Mouse (Mus musculus): ENCODE data around the gene Tacc2. TPM values are rescaled to one million over a fixed set of nuclear protein-coding genes. Genes with fewer than 3 reads are reported as not detected.

Gene Tacc2
- polyA plus RNA-seq, 1 experiment from 2014 or later = 27.5 TPM

DNA sequence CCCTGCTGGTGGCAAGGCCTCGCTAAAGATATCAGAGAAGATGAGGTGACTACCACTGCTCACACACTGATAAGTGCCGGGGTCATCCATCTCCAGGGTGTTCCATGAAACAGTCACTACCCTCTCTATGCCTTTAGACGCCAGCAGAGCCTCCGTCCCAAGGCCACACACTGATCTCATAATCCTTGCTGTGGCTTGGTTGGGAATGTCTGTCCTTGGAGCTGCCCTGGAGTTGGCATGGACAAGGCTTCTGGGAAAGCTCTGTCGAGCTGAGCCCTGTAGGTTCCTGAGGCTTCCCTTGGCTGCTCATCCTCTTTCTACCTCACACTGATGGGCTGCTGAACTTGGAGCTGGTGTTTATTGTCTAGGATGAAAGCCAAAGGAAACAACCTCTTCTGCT, 209.5 kb downstream of the Tacc2 start:
- Histone ChIP-seq H3K4me3 (replicated peaks; ENCODE audit: low read depth, low read length) (no peak overlapping the region), H3K27me3 (ENCODE audit: insufficient read depth, low read length) (no peaks in the 10 kb centered on the region), H3K4me2 (ENCODE audit: low read length) (no peak overlapping the region), H3K4me1 (replicated peaks; ENCODE audit: insufficient read depth, low read length) (peaks cover 6% of the 10 kb centered on the region; the same call in 1 of the 2 replicates), H3K27ac (no peak overlapping the region), H3K9me3 (replicated peaks; ENCODE audit: low read length) (no peaks in the 10 kb centered on the region), H3K9ac (ENCODE audit: low read depth, low read length) (no peak overlapping the region), H3K36me3 (ENCODE audit: insufficient read depth, low read length) (no peaks in the 10 kb centered on the region)
- no peak for TF ChIP-seq CTCF (IDR thresholded peaks at IDR 0.05; ENCODE audit: low read depth)
- ATAC-seq (replicated peaks; ENCODE audit: low FRiP score, low read depth) (no peak), DNase-seq (ENCODE audit: low spot score) (no peak)
- 76% methylated on average over 5 of the region's 5 CpGs for WGBS

DNA sequence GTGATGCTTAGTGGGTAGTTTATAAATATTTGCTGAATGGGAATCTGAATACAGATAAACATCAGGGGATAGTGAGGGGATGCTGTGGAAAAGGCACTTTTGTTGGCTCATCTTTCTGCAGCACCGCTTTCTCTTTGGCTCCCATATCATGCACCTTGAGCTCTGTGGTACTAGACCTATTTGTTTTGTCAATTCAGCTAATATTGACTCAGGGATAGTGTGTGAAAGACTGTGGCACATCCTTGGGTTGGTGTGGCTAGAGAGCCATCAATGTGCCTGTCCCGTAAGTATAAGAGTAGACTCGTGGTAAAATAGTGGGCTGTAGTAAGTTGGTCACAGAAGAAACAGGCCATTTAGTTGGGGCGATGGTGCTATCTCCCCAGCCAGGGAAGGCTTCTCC, 210.3 kb downstream of the Tacc2 start:
- no peak overlapping the region for H3K4me3 ChIP-seq (replicated peaks; ENCODE audit: low read depth, low read length)
- no peak overlapping the region for H3K27ac ChIP-seq
- peaks cover 6% of the 10 kb centered on the region; the same call in 1 of the 2 replicates for H3K4me1 ChIP-seq (replicated peaks; ENCODE audit: insufficient read depth, low read length)
- H3K27me3 ChIP-seq (ENCODE audit: insufficient read depth, low read length) = no peaks in the 10 kb centered on the region
- no peaks in the 10 kb centered on the region for H3K9me3 ChIP-seq (replicated peaks; ENCODE audit: low read length)
- H3K9ac ChIP-seq (ENCODE audit: low read depth, low read length) = no peak overlapping the region
- no peak overlapping the region for H3K4me2 ChIP-seq (ENCODE audit: low read length)
- no peaks in the 10 kb centered on the region for H3K36me3 ChIP-seq (ENCODE audit: insufficient read depth, low read length)
- 91% methylated on average over 4 of the region's 4 CpGs for WGBS
- ATAC-seq (replicated peaks; ENCODE audit: low FRiP score, low read depth) = no peak
- TF ChIP-seq CTCF (IDR thresholded peaks at IDR 0.05; ENCODE audit: low read depth) = no peak
- no peak for DNase-seq (ENCODE audit: low spot score)

DNA sequence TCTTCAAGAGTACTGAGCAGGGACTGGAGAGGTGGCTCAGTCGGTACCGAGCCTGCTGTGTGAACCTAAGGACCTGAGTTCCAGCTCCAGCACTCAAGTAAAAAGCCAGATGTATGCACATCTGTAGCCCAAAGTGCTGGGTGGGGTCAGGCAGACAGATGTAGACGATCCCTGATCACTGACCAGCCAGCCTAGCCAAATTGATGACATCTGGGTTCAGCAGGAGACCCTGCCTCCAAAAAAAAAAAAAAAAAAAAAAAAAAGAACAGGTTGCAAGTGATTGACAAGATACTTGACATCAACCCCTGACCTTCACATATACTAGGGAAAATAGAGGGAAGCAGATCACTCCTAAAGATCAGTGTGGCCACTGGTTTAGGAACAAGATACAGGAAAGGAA, 211.7 kb downstream of the Tacc2 start:
- H3K4me3 ChIP-seq (replicated peaks; ENCODE audit: low read depth, low read length) = no peak overlapping the region
- H3K9ac ChIP-seq (ENCODE audit: low read depth, low read length) = no peak overlapping the region
- WGBS = 89% methylated on average over 3 of the region's 3 CpGs
- no peaks in the 10 kb centered on the region for H3K27me3 ChIP-seq (ENCODE audit: insufficient read depth, low read length)
- no peak overlapping the region for H3K27ac ChIP-seq
- ATAC-seq (replicated peaks; ENCODE audit: low FRiP score, low read depth) = no peak
- H3K4me2 ChIP-seq (ENCODE audit: low read length) = no peak overlapping the region
- TF ChIP-seq CTCF (IDR thresholded peaks at IDR 0.05; ENCODE audit: low read depth) = no peak
- H3K9me3 ChIP-seq (replicated peaks; ENCODE audit: low read length) = no peaks in the 10 kb centered on the region
- H3K4me1 ChIP-seq (replicated peaks; ENCODE audit: insufficient read depth, low read length) = peaks cover 6% of the 10 kb centered on the region; the same call in 1 of the 2 replicates
- DNase-seq (ENCODE audit: low spot score) = no peak
- no peaks in the 10 kb centered on the region for H3K36me3 ChIP-seq (ENCODE audit: insufficient read depth, low read length)

DNA sequence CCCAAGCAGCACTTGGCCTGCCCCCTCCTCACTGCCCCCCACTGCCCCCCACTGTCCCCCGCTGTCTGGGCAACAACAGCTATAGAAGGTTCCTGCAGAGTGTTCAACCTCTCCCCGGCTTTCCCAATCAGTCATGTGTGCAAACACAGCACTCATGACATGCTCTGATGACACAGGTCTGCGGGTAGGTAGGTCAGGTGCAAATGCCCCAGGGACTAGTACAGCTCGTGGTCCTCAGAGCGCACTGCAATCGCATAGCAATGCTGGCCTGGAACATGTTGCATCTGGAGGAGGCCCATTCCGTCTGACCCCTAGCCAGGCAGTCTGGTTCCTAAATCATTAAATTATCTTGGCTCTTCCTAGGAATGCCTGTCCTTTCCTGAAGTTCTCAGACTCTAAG, 212.2 kb downstream of the Tacc2 start:
- DNase-seq (ENCODE audit: low spot score) = no peak
- H3K27me3 ChIP-seq (ENCODE audit: insufficient read depth, low read length) = no peaks in the 10 kb centered on the region
- TF ChIP-seq CTCF (IDR thresholded peaks at IDR 0.05; ENCODE audit: low read depth) = no peak
- H3K4me2 ChIP-seq (ENCODE audit: low read length) = no peak overlapping the region
- no peak overlapping the region for H3K4me3 ChIP-seq (replicated peaks; ENCODE audit: low read depth, low read length)
- H3K36me3 ChIP-seq (ENCODE audit: insufficient read depth, low read length) = no peaks in the 10 kb centered on the region
- WGBS = 47% methylated on average over 7 of the region's 7 CpGs
- H3K27ac ChIP-seq = no peak overlapping the region
- H3K4me1 ChIP-seq (replicated peaks; ENCODE audit: insufficient read depth, low read length) = peaks cover 6% of the 10 kb centered on the region; the same call in 1 of the 2 replicates
- ATAC-seq (replicated peaks; ENCODE audit: low FRiP score, low read depth) = no peak; the same call in 1 of the 2 replicates
- no peaks in the 10 kb centered on the region for H3K9me3 ChIP-seq (replicated peaks; ENCODE audit: low read length)
- H3K9ac ChIP-seq (ENCODE audit: low read depth, low read length) = no peak overlapping the region

DNA sequence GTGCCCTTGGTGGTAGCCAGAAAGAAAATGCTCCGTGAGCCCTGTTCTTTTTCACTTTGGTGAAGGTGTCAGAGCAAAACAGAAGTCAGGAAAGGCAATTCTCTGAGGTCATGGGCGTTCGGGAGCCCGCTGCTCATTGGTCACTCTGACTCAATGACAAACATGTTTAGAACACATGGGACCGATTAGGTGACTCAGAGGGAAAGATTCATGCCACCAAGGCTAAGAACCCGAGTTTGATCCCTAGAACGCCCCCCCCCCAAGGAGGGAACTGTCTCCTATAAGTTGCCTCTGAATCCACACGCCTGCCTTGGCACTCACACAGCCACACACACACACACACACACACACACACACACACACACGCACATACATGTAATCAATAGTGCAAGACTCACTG, 216.4 kb downstream of the Tacc2 start:
- no peaks in the 10 kb centered on the region for H3K9me3 ChIP-seq (replicated peaks; ENCODE audit: low read length)
- H3K9ac ChIP-seq (ENCODE audit: low read depth, low read length) = no peak overlapping the region
- no peaks in the 10 kb centered on the region for H3K27me3 ChIP-seq (ENCODE audit: insufficient read depth, low read length)
- DNase-seq (ENCODE audit: low spot score) (no peak), ATAC-seq (replicated peaks; ENCODE audit: low FRiP score, low read depth) (no peak)
- no peak overlapping the region for H3K4me2 ChIP-seq (ENCODE audit: low read length)
- WGBS = 76% methylated on average over 9 of the region's 9 CpGs
- H3K4me1 ChIP-seq (replicated peaks; ENCODE audit: insufficient read depth, low read length) = no peaks in the 10 kb centered on the region
- H3K36me3 ChIP-seq (ENCODE audit: insufficient read depth, low read length) = no peaks in the 10 kb centered on the region
- no peak overlapping the region for H3K4me3 ChIP-seq (replicated peaks; ENCODE audit: low read depth, low read length)
- TF ChIP-seq CTCF (IDR thresholded peaks at IDR 0.05; ENCODE audit: low read depth) = no peak
- no peak overlapping the region for H3K27ac ChIP-seq

DNA sequence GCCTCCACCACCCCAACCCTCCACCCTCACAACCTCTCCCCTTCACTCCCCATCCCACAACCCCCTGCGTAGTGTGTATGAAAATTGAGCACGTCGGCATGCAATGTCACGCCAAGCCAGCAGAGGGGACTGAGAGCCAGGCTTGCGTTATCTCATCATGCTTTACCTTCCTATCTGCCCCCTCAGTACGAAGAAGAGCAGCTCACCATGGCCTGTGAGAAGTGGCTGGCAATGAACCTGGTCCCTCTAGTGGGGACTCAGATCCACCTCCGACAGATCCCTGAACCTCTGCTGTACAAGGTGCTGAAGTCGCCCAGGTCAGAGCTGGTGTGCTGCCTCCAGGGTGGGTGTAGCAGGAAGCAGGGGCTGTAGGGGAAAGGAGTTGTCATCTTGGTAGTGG, 219.5 kb downstream of the Tacc2 start:
- Histone ChIP-seq H3K27ac (no peak overlapping the region), H3K27me3 (ENCODE audit: insufficient read depth, low read length) (no peaks in the 10 kb centered on the region), H3K4me1 (replicated peaks; ENCODE audit: insufficient read depth, low read length) (0 out of 2 replicates have a peak, but pooled peaks cover 2% of the 10 kb centered on the region), H3K4me3 (replicated peaks; ENCODE audit: low read depth, low read length) (no peak overlapping the region), H3K9ac (ENCODE audit: low read depth, low read length) (no peak overlapping the region), H3K36me3 (ENCODE audit: insufficient read depth, low read length) (no peaks in the 10 kb centered on the region), H3K9me3 (replicated peaks; ENCODE audit: low read length) (no peaks in the 10 kb centered on the region), H3K4me2 (ENCODE audit: low read length) (no peak overlapping the region)
- TF ChIP-seq CTCF (IDR thresholded peaks at IDR 0.05; ENCODE audit: low read depth) = peak; percentile 35; the same call in 1 of the 2 replicates
- ATAC-seq (replicated peaks; ENCODE audit: low FRiP score, low read depth) (no peak), DNase-seq (ENCODE audit: low spot score) (no peak)
- 74% methylated on average over 8 of the region's 8 CpGs for whole genome bisulfite sequencing

DNA sequence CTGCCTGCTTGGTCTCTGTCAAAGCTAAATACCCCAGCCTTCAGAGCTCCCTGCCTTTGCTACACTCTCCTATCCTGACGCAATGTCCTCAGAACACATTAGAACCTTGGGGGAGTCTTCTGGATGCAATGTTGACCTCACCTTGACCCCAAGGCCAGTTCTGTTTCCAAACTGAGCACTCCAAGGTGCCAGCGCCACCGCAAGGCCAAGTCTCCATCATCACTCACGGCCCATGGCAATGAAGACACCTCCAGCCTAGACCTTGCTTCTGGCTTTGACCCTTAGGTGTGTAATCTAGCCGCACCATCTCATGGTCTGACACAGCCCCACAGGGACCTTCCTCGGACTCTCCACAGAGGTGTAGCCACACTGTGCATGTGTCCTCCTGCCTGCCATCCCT, 220.3 kb downstream of the Tacc2 start:
- Histone ChIP-seq H3K27ac (no peak overlapping the region), H3K27me3 (ENCODE audit: insufficient read depth, low read length) (no peaks in the 10 kb centered on the region), H3K4me3 (replicated peaks; ENCODE audit: low read depth, low read length) (no peak overlapping the region), H3K9me3 (replicated peaks; ENCODE audit: low read length) (no peaks in the 10 kb centered on the region), H3K4me1 (replicated peaks; ENCODE audit: insufficient read depth, low read length) (0 out of 2 replicates have a peak, but pooled peaks cover 2% of the 10 kb centered on the region), H3K9ac (ENCODE audit: low read depth, low read length) (no peak overlapping the region), H3K4me2 (ENCODE audit: low read length) (no peak overlapping the region), H3K36me3 (ENCODE audit: insufficient read depth, low read length) (no peaks in the 10 kb centered on the region)
- no peak for TF ChIP-seq CTCF (IDR thresholded peaks at IDR 0.05; ENCODE audit: low read depth)
- DNase-seq (ENCODE audit: low spot score) = no peak
- 90% methylated on average over 6 of the region's 6 CpGs for WGBS
- no peak for ATAC-seq (replicated peaks; ENCODE audit: low FRiP score, low read depth)

Measured in kidney, postnatal 0 days (tissue).